Mouse (Mus musculus) v-Abl transformed pro-B cells (cell line): Measurements from ENCODE around the gene Sgms1.
"Not testable (repeated sequence)": the region's sequence is repeated elsewhere in the genome, so short reads cannot be mapped to it uniquely, and the experiment has no call there.

Source experiments
- in situ Hi-C, 2 experiments: fragments of 400-800 bp; cut with MboI; formaldehyde crosslinking; loops; one replicate each; pipeline ENCODE4 v1.15.1; 2025; ENCODE audit not compliant: unreplicated experiment in 2 of 2

Gene Sgms1

GRCm38 (mm10) chr19:32360546-32360945 lies 29.0 kb downstream of the Sgms1 start:
- in situ Hi-C loops: no loop called here

- in situ Hi-C loops: no loop called here
These were observed 30.6 kb downstream of the Sgms1 start for GRCm38 (mm10) chr19:32358699-32359517.

GRCm38 (mm10) chr19:32358011-32358410 lies 31.5 kb downstream of the Sgms1 start:
- in situ Hi-C loops: not testable (repeated sequence)

- in situ Hi-C loops: no loop called here
These were observed 33.3 kb downstream of the Sgms1 start for GRCm38 (mm10) chr19:32356166-32356565.

- in situ Hi-C loops: no loop called here
These were observed 36.1 kb downstream of the Sgms1 start for GRCm38 (mm10) chr19:32353447-32353846.

GRCm38 (mm10) chr19:32348955-32349654 lies 40.4 kb downstream of the Sgms1 start:
- in situ Hi-C loops: loop anchor here (25.0 kb wide), 3 partner anchors 338 to 1662 kb away; no protein-coding TSS in a partner anchor

GRCm38 (mm10) chr19:32347491-32347890 lies 42.0 kb downstream of the Sgms1 start:
- in situ Hi-C loops: loop anchor here (25.0 kb wide), 3 partner anchors 340 to 1660 kb away; no protein-coding TSS in a partner anchor

GRCm38 (mm10) chr19:32346624-32347341 lies 42.7 kb downstream of the Sgms1 start:
- in situ Hi-C loops: loop anchor here (25.0 kb wide), 3 partner anchors 341 to 1659 kb away; no protein-coding TSS in a partner anchor

GRCm38 (mm10) chr19:32346176-32346575 lies 43.3 kb downstream of the Sgms1 start:
- in situ Hi-C loops: loop anchor here (25.0 kb wide), 3 partner anchors 341 to 1659 kb away; no protein-coding TSS in a partner anchor

- in situ Hi-C loops: loop anchor here (25.0 kb wide), 3 partner anchors 342 to 1658 kb away; no protein-coding TSS in a partner anchor
These were observed 44.3 kb downstream of the Sgms1 start for GRCm38 (mm10) chr19:32345181-32345745.

- in situ Hi-C loops: loop anchor here (25.0 kb wide), 3 partner anchors 343 to 1657 kb away; no protein-coding TSS in a partner anchor
These were observed 44.8 kb downstream of the Sgms1 start for GRCm38 (mm10) chr19:32344738-32345121.

- in situ Hi-C loops: loop anchor here (25.0 kb wide), 3 partner anchors 343 to 1657 kb away; no protein-coding TSS in a partner anchor
These were observed 45.4 kb downstream of the Sgms1 start for GRCm38 (mm10) chr19:32343937-32344737.

- in situ Hi-C loops: loop anchor here (25.0 kb wide), 3 partner anchors 345 to 1655 kb away; no protein-coding TSS in a partner anchor
These were observed 47.1 kb downstream of the Sgms1 start for GRCm38 (mm10) chr19:32342436-32342835.

GRCm38 (mm10) chr19:32341091-32341490 lies 48.4 kb downstream of the Sgms1 start:
- in situ Hi-C loops: loop anchor here (25.0 kb wide), 3 partner anchors 346 to 1654 kb away; no protein-coding TSS in a partner anchor

- in situ Hi-C loops: loop anchor here (25.0 kb wide), 3 partner anchors 347 to 1653 kb away; no protein-coding TSS in a partner anchor
These were observed 49.3 kb downstream of the Sgms1 start for GRCm38 (mm10) chr19:32340168-32340567.

GRCm38 (mm10) chr19:32337708-32338107 lies 51.8 kb downstream of the Sgms1 start:
- in situ Hi-C loops: loop anchor here (25.0 kb wide), 3 partner anchors 350 to 1650 kb away; no protein-coding TSS in a partner anchor

GRCm38 (mm10) chr19:32334751-32335150 lies 54.8 kb downstream of the Sgms1 start:
- in situ Hi-C loops: loop anchor here (25.0 kb wide), 3 partner anchors 353 to 1647 kb away; no protein-coding TSS in a partner anchor

GRCm38 (mm10) chr19:32333544-32333943 lies 56.0 kb downstream of the Sgms1 start:
- in situ Hi-C loops: loop anchor here (25.0 kb wide), 3 partner anchors 354 to 1646 kb away; no protein-coding TSS in a partner anchor
